Comparison of ENCODE assay signal across 20 mouse cellular contexts in genomic region chr15:66445258-66445657, GRCm38 (mm10). TPM values are rescaled to one million over a fixed set of nuclear protein-coding genes. Genes with fewer than 3 reads are reported as not detected.
DNase-seq lines count a peak whose midpoint lies in the region; ATAC-seq and TF ChIP-seq lines count a peak whose summit lies in the region.
"Had no signal": no experiment of that assay in that cellular context is flagged by ENCODE, and none has a peak within 500 bp of the region (broad histone marks: within the 10 kb centered on the region; RNA-seq: fewer than 3 reads in every experiment).

No protein-coding gene starts in this region.

- WGBS in midbrain, embryonic 10.5 days = 72% methylated on average over 4 of the region's 4 CpGs
- WGBS in intestine, postnatal 0 days = 59% methylated on average over 4 of the region's 4 CpGs

- H3K27ac ChIP-seq in midbrain, embryonic 10.5 days (replicated peaks) = no peak overlapping the region
- no peak overlapping the region for H3K27ac ChIP-seq in intestine, postnatal 0 days (ENCODE audit: low read depth, low read length)
- H3K27ac ChIP-seq: forebrain, embryonic 13.5 days; hindbrain, embryonic 13.5 days; limb, embryonic 15.5 days; neural tube, embryonic 12.5 days had no signal

- TF ChIP-seq CTCF in intestine, postnatal 0 days (IDR thresholded peaks at IDR 0.05; ENCODE audit: low read depth) = no peak

- no peak overlapping the region for H3K9ac ChIP-seq in intestine, postnatal 0 days (ENCODE audit: low read depth, low read length)
- H3K9ac ChIP-seq: forebrain, embryonic 13.5 days; hindbrain, embryonic 13.5 days; limb, embryonic 15.5 days; neural tube, embryonic 12.5 days had no signal

- H3K27me3 ChIP-seq in midbrain, embryonic 10.5 days (ENCODE audit: low read depth, poor library complexity, severe bottlenecking) = no peaks in the 10 kb centered on the region
- H3K27me3 ChIP-seq in intestine, postnatal 0 days (replicated peaks; ENCODE audit: control insufficient read depth, insufficient read depth, low read length) = no peaks in the 10 kb centered on the region
- H3K27me3 ChIP-seq: forebrain, embryonic 13.5 days; hindbrain, embryonic 13.5 days; limb, embryonic 15.5 days; neural tube, embryonic 12.5 days had no signal

- peak; percentile 52 for ATAC-seq in megakaryocyte progenitor cell, adult 5-6 weeks (replicated peaks; ENCODE audit: poor library complexity)
- ATAC-seq in intestine, postnatal 0 days = no peak
- ATAC-seq: forebrain, embryonic 13.5 days; intestine, embryonic 16.5 days; midbrain, embryonic 16.5 days had no signal

- H3K36me3 ChIP-seq in midbrain, embryonic 10.5 days = no peaks in the 10 kb centered on the region
- H3K36me3 ChIP-seq in intestine, postnatal 0 days (ENCODE audit: control insufficient read depth, insufficient read depth) = no peaks in the 10 kb centered on the region
- H3K36me3 ChIP-seq: hindbrain, embryonic 13.5 days; limb, embryonic 15.5 days; neural tube, embryonic 12.5 days had no signal

- no peak overlapping the region for H3K4me2 ChIP-seq in intestine, postnatal 0 days (replicated peaks; ENCODE audit: low read depth)
- H3K4me2 ChIP-seq: forebrain, embryonic 13.5 days; hindbrain, embryonic 13.5 days; limb, embryonic 15.5 days; neural tube, embryonic 12.5 days had no signal

- H3K4me1 ChIP-seq in midbrain, embryonic 10.5 days = no peaks in the 10 kb centered on the region
- H3K4me1 ChIP-seq in intestine, postnatal 0 days (replicated peaks; ENCODE audit: control insufficient read depth, insufficient read depth, low read length) = no peaks in the 10 kb centered on the region
- H3K4me1 ChIP-seq: limb, embryonic 15.5 days; neural tube, embryonic 12.5 days had no signal

- no peaks in the 10 kb centered on the region for H3K9me3 ChIP-seq in midbrain, embryonic 10.5 days (replicated peaks)
- no peaks in the 10 kb centered on the region for H3K9me3 ChIP-seq in intestine, postnatal 0 days (ENCODE audit: control insufficient read depth)
- H3K9me3 ChIP-seq: forebrain, embryonic 13.5 days; hindbrain, embryonic 13.5 days; limb, embryonic 15.5 days; neural tube, embryonic 12.5 days had no signal

- no peak overlapping the region for H3K4me3 ChIP-seq in midbrain, embryonic 10.5 days
- H3K4me3 ChIP-seq in intestine, postnatal 0 days (ENCODE audit: low read depth, low read length) = no peak overlapping the region
- H3K4me3 ChIP-seq: forebrain, embryonic 13.5 days; hindbrain, embryonic 13.5 days; limb, embryonic 15.5 days; neural tube, embryonic 12.5 days had no signal

- peak; percentile 83 for DNase-seq in CD4-positive, CD25-positive, alpha-beta regulatory T cell, adult 2 months (ENCODE audit: low read depth, low spot score)
- DNase-seq in T-cell, adult 2 months (ENCODE audit: low spot score) = peak; percentile 84
- DNase-seq in thymus, postnatal 14 days = peak; percentile 16
- no peak for DNase-seq in midbrain, embryonic 10.5 days (ENCODE audit: low spot score)
- DNase-seq in kidney, adult 18-20 months = no peak
- DNase-seq: adrenal gland, postnatal 36 days; cerebellum, postnatal 10 days; gastrocnemius, postnatal 14 days; kidney, postnatal 25 days; lung, adult 18-20 months; right cerebral cortex, postnatal 14 days had no signal

RNA-seq across cellular contexts. Expression of gene Lrrc6, which starts 55.5 kb away (rescaled TPM):
- not detected in 2 replicates for total RNA-seq in megakaryocyte progenitor cell, adult 5-6 weeks (2015)
- total RNA-seq in megakaryocyte progenitor cell, adult 5-6 weeks (2017) = not detected in 2 replicates
- 0.10 and 0.11 TPM in 2 replicates for polyA plus RNA-seq in midbrain, embryonic 10.5 days (2016; fragmentation: Nextera tagmentation; extraction: Ambion mirVana)
- polyA plus RNA-seq in intestine, postnatal 0 days (2015; fragmentation: Nextera tagmentation; extraction: Ambion mirVana) = 0.12 TPM in 1 of 2 replicates, not detected in the other
- total RNA-seq: gastrocnemius, postnatal 14 days; heart, adult 8-10 months had no signal
- polyA plus RNA-seq: intestine, embryonic 16.5 days; limb, embryonic 15.5 days had no signal

Comparison
In these comparisons a context has a peak if more than half of its experiments do, and no peak if none do; other contexts are left out.
1. DNase-seq: peak in CD4-positive, CD25-positive, alpha-beta regulatory T cell, adult 2 months (single experiment), T-cell, adult 2 months (single experiment) and thymus, postnatal 14 days (single experiment); none in midbrain, embryonic 10.5 days (single experiment) and kidney, adult 18-20 months (single experiment).